Mouse (Mus musculus) forebrain, embryonic 10.5 days (tissue): Measurements from ENCODE around the gene Lrrc20. TPM values are rescaled to one million over a fixed set of nuclear protein-coding genes. Genes with fewer than 3 reads are reported as not detected.
A peak's percentile ranks its signal among the peaks of the same experiment; 100 is the strongest.

Experiments
- DNase-seq: peaks from one replicate; pipeline ENCODE4 v3.0.0-alpha.2; 2017; ENCODE audit warnings: low spot score; ENCODE audit errors: extremely low spot score
- H3K27ac ChIP-seq: fragments of 300-500 bp; sonication (generic); 2 replicates; pipeline ENCODE4 v1.5.1; 2016; ENCODE audit warnings: mild to moderate bottlenecking
- H3K27me3 ChIP-seq: fragments of 300-500 bp; sonication (generic); 2 replicates; pipeline ENCODE4 v1.6.1; 2016; ENCODE audit warnings: mild to moderate bottlenecking; ENCODE audit not compliant: poor library complexity, severe bottlenecking
- H3K36me3 ChIP-seq: fragments of 300-500 bp; sonication (generic); replicated peaks from 2 replicates; pipeline ENCODE4 v1.6.1; 2016; ENCODE audit warnings: mild to moderate bottlenecking, moderate library complexity
- H3K4me1 ChIP-seq: fragments of 300-500 bp; sonication (generic); 2 replicates; pipeline ENCODE4 v1.6.1; 2016
- H3K4me3 ChIP-seq: fragments of 300-500 bp; sonication (generic); 2 replicates; pipeline ENCODE4 v1.5.1; 2016; ENCODE audit warnings: mild to moderate bottlenecking, moderate library complexity
- H3K9me3 ChIP-seq: fragments of 300-500 bp; sonication (generic); 2 replicates; pipeline ENCODE4 v1.6.1; 2016; ENCODE audit warnings: mild to moderate bottlenecking, moderate library complexity
- WGBS: fragments of 180-500 bp; shearing (Covaris S2); methylation state at CpG from one replicate; pipeline ENCODE4 v1.1.7; 2016; 5-methylcytosine and 5-hydroxymethylcytosine counted together
- polyA plus RNA-seq: library from polyadenylated mRNA; unstranded; fragments of >200 nt; fragmentation: Nextera tagmentation; extraction: Ambion mirVana; gene quantifications from 2 replicates; pipeline ENCODE4 v1.2.1, GENCODE M21; 2016

The Lrrc20 gene
- polyA plus RNA-seq, 1 experiment from 2014 or later: 9.7 TPM

GRCm38 (mm10) chr10:61504073-61504472 lies 28.5 kb downstream of the Lrrc20 start:
- Histone ChIP-seq H3K9me3 (no peaks in the 10 kb centered on the region), H3K4me1 (peaks cover 12% of the 10 kb centered on the region), H3K36me3 (0 out of 2 replicates have a peak, but pooled peaks cover 2% of the 10 kb centered on the region), H3K27ac (no peak overlapping the region), H3K4me3 (no peak overlapping the region), H3K27me3 (no peaks in the 10 kb centered on the region)
- WGBS: 87% methylated on average over 2 of the region's 2 CpGs
- no peak for DNase-seq

- Histone ChIP-seq H3K36me3 (0 out of 2 replicates have a peak, but pooled peaks cover 2% of the 10 kb centered on the region), H3K4me1 (peaks cover 8% of the 10 kb centered on the region), H3K27ac (no peak overlapping the region), H3K27me3 (no peaks in the 10 kb centered on the region), H3K4me3 (no peak overlapping the region), H3K9me3 (no peaks in the 10 kb centered on the region)
- 91% methylated on average over 7 of the region's 7 CpGs for WGBS
- no peak for DNase-seq
Observed at GRCm38 (mm10) chr10:61506381-61507200, 31.0 kb downstream of the Lrrc20 start.

GRCm38 (mm10) chr10:61509873-61510272 lies 34.3 kb downstream of the Lrrc20 start:
- Histone ChIP-seq H3K27ac (no peak overlapping the region), H3K9me3 (no peaks in the 10 kb centered on the region), H3K27me3 (no peaks in the 10 kb centered on the region), H3K36me3 (no peaks in the 10 kb centered on the region), H3K4me1 (peaks cover 21% of the 10 kb centered on the region), H3K4me3 (no peak overlapping the region)
- WGBS: 90% methylated on average over 5 of the region's 5 CpGs
- no peak for DNase-seq

- H3K4me1 ChIP-seq: peaks cover 21% of the 10 kb centered on the region
- DNase-seq: no peak
- no peaks in the 10 kb centered on the region for H3K36me3 ChIP-seq
- H3K27me3 ChIP-seq: no peaks in the 10 kb centered on the region
- H3K27ac ChIP-seq: no peak overlapping the region
- no peak overlapping the region for H3K4me3 ChIP-seq
- WGBS: 45% methylated on average over 7 of the region's 7 CpGs
- no peaks in the 10 kb centered on the region for H3K9me3 ChIP-seq
Observed at GRCm38 (mm10) chr10:61510809-61511208, 35.2 kb downstream of the Lrrc20 start.

GRCm38 (mm10) chr10:61512215-61512889 lies 36.8 kb downstream of the Lrrc20 start:
- DNase-seq: no peak
- Histone ChIP-seq H3K36me3 (no peaks in the 10 kb centered on the region), H3K27ac (no peak overlapping the region), H3K4me1 (peaks cover 25% of the 10 kb centered on the region), H3K4me3 (no peak overlapping the region), H3K9me3 (no peaks in the 10 kb centered on the region), H3K27me3 (no peaks in the 10 kb centered on the region; the same call in 1 of the 2 replicates)
- WGBS: 69% methylated on average over 11 of the region's 11 CpGs

- DNase-seq: no peak
- WGBS: 89% methylated on average over 5 of the region's 5 CpGs
- H3K36me3 ChIP-seq: no peaks in the 10 kb centered on the region
- H3K27ac ChIP-seq: no peak overlapping the region
- peaks cover 9% of the 10 kb centered on the region; the same call in 1 of the 2 replicates for H3K9me3 ChIP-seq
- H3K27me3 ChIP-seq: no peaks in the 10 kb centered on the region; the same call in 1 of the 2 replicates
- H3K4me3 ChIP-seq: no peak overlapping the region
- peaks cover 26% of the 10 kb centered on the region for H3K4me1 ChIP-seq
Observed at GRCm38 (mm10) chr10:61516866-61517265, 41.3 kb downstream of the Lrrc20 start.

GRCm38 (mm10) chr10:61517296-61518071 lies 41.9 kb downstream of the Lrrc20 start:
- peaks cover 20% of the 10 kb centered on the region for H3K4me1 ChIP-seq
- H3K27me3 ChIP-seq: no peaks in the 10 kb centered on the region; the same call in 1 of the 2 replicates
- H3K27ac ChIP-seq: peak overlapping the region; percentile 51; the same call in 1 of the 2 replicates
- H3K36me3 ChIP-seq: no peaks in the 10 kb centered on the region
- H3K4me3 ChIP-seq: no peak overlapping the region
- DNase-seq: no peak
- WGBS: 72% methylated on average over 12 of the region's 12 CpGs
- peaks cover 9% of the 10 kb centered on the region; the same call in 1 of the 2 replicates for H3K9me3 ChIP-seq

GRCm38 (mm10) chr10:61518320-61518719 lies 42.7 kb downstream of the Lrrc20 start:
- Histone ChIP-seq H3K4me1 (peaks cover 15% of the 10 kb centered on the region), H3K9me3 (peaks cover 9% of the 10 kb centered on the region; the same call in 1 of the 2 replicates), H3K4me3 (no peak overlapping the region), H3K27ac (no peak overlapping the region), H3K27me3 (no peaks in the 10 kb centered on the region; the same call in 1 of the 2 replicates), H3K36me3 (no peaks in the 10 kb centered on the region)
- 91% methylated on average over 9 of the region's 9 CpGs for WGBS
- no peak for DNase-seq

- Histone ChIP-seq H3K9me3 (peaks cover 9% of the 10 kb centered on the region; the same call in 1 of the 2 replicates), H3K4me3 (no peak overlapping the region), H3K27ac (no peak overlapping the region), H3K4me1 (peaks cover 16% of the 10 kb centered on the region), H3K36me3 (no peaks in the 10 kb centered on the region), H3K27me3 (no peaks in the 10 kb centered on the region; the same call in 1 of the 2 replicates)
- no peak for DNase-seq
- 65% methylated on average over 2 of the region's 2 CpGs for WGBS
Observed at GRCm38 (mm10) chr10:61519491-61519890, 43.9 kb downstream of the Lrrc20 start.

- peaks cover 20% of the 10 kb centered on the region for H3K4me1 ChIP-seq
- DNase-seq: no peak
- WGBS: 82% methylated on average over 6 of the region's 6 CpGs
Observed at GRCm38 (mm10) chr10:61520714-61521113, 45.1 kb downstream of the Lrrc20 start.

GRCm38 (mm10) chr10:61530936-61531335 lies 55.3 kb downstream of the Lrrc20 start:
- peaks cover 26% of the 10 kb centered on the region for H3K36me3 ChIP-seq
- H3K27ac ChIP-seq: 0 out of 2 replicates have a peak overlapping the region, but pooled peaks have one; percentile 22
- no peak overlapping the region for H3K4me3 ChIP-seq
- DNase-seq: no peak
- H3K4me1 ChIP-seq: peaks cover 49% of the 10 kb centered on the region
- 94% methylated on average over 3 of the region's 3 CpGs for WGBS
- no peaks in the 10 kb centered on the region for H3K9me3 ChIP-seq
- no peaks in the 10 kb centered on the region for H3K27me3 ChIP-seq

More at GRCm38 (mm10) chr10:61520714-61521113, 45.1 kb downstream of the Lrrc20 start:
- Histone ChIP-seq H3K27me3 (no peaks in the 10 kb centered on the region; the same call in 1 of the 2 replicates), H3K9me3 (peaks cover 9% of the 10 kb centered on the region; the same call in 1 of the 2 replicates), H3K27ac (no peak overlapping the region), H3K36me3 (no peaks in the 10 kb centered on the region), H3K4me3 (no peak overlapping the region)

GRCm38 (mm10) chr10:61533285-61533684 lies 57.7 kb downstream of the Lrrc20 start:
- peaks cover 10% of the 10 kb centered on the region for H3K36me3 ChIP-seq
- no peak overlapping the region for H3K4me3 ChIP-seq
- H3K9me3 ChIP-seq: no peaks in the 10 kb centered on the region
- peak overlapping the region; percentile 94 for H3K27ac ChIP-seq
- peaks cover 73% of the 10 kb centered on the region for H3K4me1 ChIP-seq
- no peak for DNase-seq
- WGBS: 68% methylated on average over 7 of the region's 7 CpGs
- H3K27me3 ChIP-seq: no peaks in the 10 kb centered on the region
